Mouse (Mus musculus): ENCODE measurements around the gene Scn3a.

Gene Scn3a

DNA sequence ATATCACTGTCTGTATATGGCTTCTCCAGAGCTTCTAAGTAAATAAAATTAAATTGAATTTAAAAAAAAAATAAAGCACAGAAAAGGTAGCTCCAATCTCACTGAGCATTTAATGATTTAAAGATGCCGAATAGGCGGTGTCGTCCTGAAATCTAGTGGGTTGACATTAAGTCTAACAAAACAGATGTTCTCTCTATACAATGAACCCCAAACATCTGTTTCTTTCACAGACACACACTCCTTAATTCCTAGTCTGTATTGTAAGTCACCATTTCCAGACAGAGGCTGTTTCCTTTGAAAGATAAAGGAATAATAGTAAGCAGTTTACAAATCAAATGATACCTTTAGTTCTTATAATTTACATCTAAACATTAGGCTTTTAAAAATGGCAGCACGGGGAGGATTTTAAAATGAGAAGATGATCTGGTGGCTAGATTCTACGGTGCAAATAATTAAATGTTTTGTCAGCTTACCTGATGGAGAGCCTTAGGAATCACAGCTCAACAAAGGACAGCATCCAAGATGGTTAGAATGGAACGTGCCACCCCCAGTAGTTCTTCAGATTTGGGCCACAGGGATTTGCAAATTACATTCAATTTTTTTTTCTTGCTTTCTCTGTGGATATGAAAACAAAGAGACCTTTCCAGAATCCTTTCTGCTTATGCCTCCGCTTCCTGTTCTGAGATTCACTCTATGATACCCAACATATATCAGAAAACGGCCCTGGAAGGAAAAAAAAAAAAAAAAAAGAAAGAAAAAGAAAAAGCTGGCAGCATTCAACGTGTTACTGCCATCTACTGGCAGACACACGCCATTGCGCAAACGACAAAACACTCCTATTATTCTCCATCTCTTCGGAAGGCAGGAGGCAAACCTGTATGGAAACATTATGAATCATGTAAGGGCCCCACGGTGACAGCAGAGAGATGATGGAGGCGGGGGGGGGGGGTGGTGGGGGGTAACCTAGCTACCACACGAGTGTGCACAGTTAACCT, at the start of gene Scn3a:
Gene Scn3a, minus strand, starts transcription at position 835 of the 995 bp plus-strand sequence.
- H3K4me1 ChIP-seq (replicated peaks; ENCODE audit: low read depth, low read length), result peaks cover 18% of the 10 kb centered on the region
- TF ChIP-seq POU5F1 (IDR thresholded peaks at IDR 0.05; ENCODE audit: borderline replicate concordance, low read length), result no peak
- TF ChIP-seq CTCF (conservative IDR thresholded peaks at IDR 0.05; ENCODE audit: low read length), result peak; percentile 82
- no peak within 1 kb of the TSS for H3K4me3 ChIP-seq (replicated peaks; ENCODE audit: low read length)
- H3K27me3 ChIP-seq (ENCODE audit: insufficient read depth, low read length), result no peaks in the 10 kb centered on the region
- H3K36me3 ChIP-seq (ENCODE audit: insufficient read depth, low read length), result no peaks in the 10 kb centered on the region
- no peaks in the 10 kb centered on the region for H3K9me3 ChIP-seq (ENCODE audit: low read length)

- H3K4me3 ChIP-seq (replicated peaks; ENCODE audit: low read length), result no peak overlapping the region
- H3K27me3 ChIP-seq (ENCODE audit: insufficient read depth, low read length), result no peaks in the 10 kb centered on the region
- no peaks in the 10 kb centered on the region for H3K9me3 ChIP-seq (ENCODE audit: low read length)
These were observed 44.5 kb upstream of the Scn3a start for GRCm38 (mm10) chr2:65611887-65612286.

DNA sequence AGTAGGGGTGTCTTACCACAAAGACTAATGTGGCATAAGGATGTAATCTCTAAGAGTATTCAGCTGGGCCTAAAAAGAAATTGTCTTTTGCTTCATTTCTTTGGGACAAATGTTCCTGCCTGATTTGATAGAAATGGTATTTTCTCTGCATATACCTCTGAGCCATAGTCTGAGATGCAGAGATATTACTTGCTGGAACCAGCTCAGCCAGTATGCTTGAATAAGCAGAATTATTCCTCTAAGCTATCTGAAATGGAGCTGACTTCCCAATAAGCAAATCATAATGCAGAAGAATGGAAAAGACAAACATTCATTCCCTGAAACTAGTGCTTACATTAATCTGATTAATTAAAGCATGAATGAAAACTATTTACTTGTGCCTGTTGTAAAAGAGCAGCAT, 40.4 kb upstream of the Scn3a start:
- H3K9me3 ChIP-seq (ENCODE audit: low read length), result no peaks in the 10 kb centered on the region
- no peak for TF ChIP-seq NANOG (IDR thresholded peaks at IDR 0.05; ENCODE audit: borderline replicate concordance, low read length)
- no peak for TF ChIP-seq CTCF (conservative IDR thresholded peaks at IDR 0.05; ENCODE audit: low read length)
- TF ChIP-seq POU5F1 (IDR thresholded peaks at IDR 0.05; ENCODE audit: borderline replicate concordance, low read length), result no peak
- no peaks in the 10 kb centered on the region for H3K4me1 ChIP-seq (replicated peaks; ENCODE audit: low read depth, low read length)
- H3K27me3 ChIP-seq (ENCODE audit: insufficient read depth, low read length), result no peaks in the 10 kb centered on the region
- no peak overlapping the region for H3K4me3 ChIP-seq (replicated peaks; ENCODE audit: low read length)
- no peaks in the 10 kb centered on the region for H3K36me3 ChIP-seq (ENCODE audit: insufficient read depth, low read length)

More at GRCm38 (mm10) chr2:65611887-65612286, 44.5 kb upstream of the Scn3a start:
- TF ChIP-seq CTCF (conservative IDR thresholded peaks at IDR 0.05; ENCODE audit: low read length) (no peak), POU5F1 (IDR thresholded peaks at IDR 0.05; ENCODE audit: borderline replicate concordance, low read length) (no peak), NANOG (IDR thresholded peaks at IDR 0.05; ENCODE audit: borderline replicate concordance, low read length) (no peak)
- Histone ChIP-seq H3K4me1 (replicated peaks; ENCODE audit: low read depth, low read length) (0 out of 2 replicates have a peak, but pooled peaks cover 4% of the 10 kb centered on the region), H3K36me3 (ENCODE audit: insufficient read depth, low read length) (no peaks in the 10 kb centered on the region)

- TF ChIP-seq CTCF (conservative IDR thresholded peaks at IDR 0.05; ENCODE audit: low read length) (no peak), NANOG (IDR thresholded peaks at IDR 0.05; ENCODE audit: borderline replicate concordance, low read length) (no peak), POU5F1 (IDR thresholded peaks at IDR 0.05; ENCODE audit: borderline replicate concordance, low read length) (no peak)
- Histone ChIP-seq H3K36me3 (ENCODE audit: insufficient read depth, low read length) (no peaks in the 10 kb centered on the region), H3K27me3 (ENCODE audit: insufficient read depth, low read length) (no peaks in the 10 kb centered on the region), H3K4me1 (replicated peaks; ENCODE audit: low read depth, low read length) (no peaks in the 10 kb centered on the region), H3K9me3 (ENCODE audit: low read length) (peaks cover 14% of the 10 kb centered on the region), H3K4me3 (replicated peaks; ENCODE audit: low read length) (no peak overlapping the region)
These were observed 20.3 kb upstream of the Scn3a start for GRCm38 (mm10) chr2:65587679-65588078.

- no peak for TF ChIP-seq NANOG (IDR thresholded peaks at IDR 0.05; ENCODE audit: borderline replicate concordance, low read length)
- no peak for TF ChIP-seq POU5F1 (IDR thresholded peaks at IDR 0.05; ENCODE audit: borderline replicate concordance, low read length)
- no peak for TF ChIP-seq CTCF (conservative IDR thresholded peaks at IDR 0.05; ENCODE audit: low read length)
- H3K9me3 ChIP-seq (ENCODE audit: low read length), result no peaks in the 10 kb centered on the region
- H3K36me3 ChIP-seq (ENCODE audit: insufficient read depth, low read length), result no peaks in the 10 kb centered on the region
- peaks cover 18% of the 10 kb centered on the region for H3K4me1 ChIP-seq (replicated peaks; ENCODE audit: low read depth, low read length)
- no peak overlapping the region for H3K4me3 ChIP-seq (replicated peaks; ENCODE audit: low read length)
- H3K27me3 ChIP-seq (ENCODE audit: insufficient read depth, low read length), result no peaks in the 10 kb centered on the region
These were observed 498 bp upstream of the Scn3a start for GRCm38 (mm10) chr2:65567925-65568324.

- Histone ChIP-seq H3K4me1 (replicated peaks; ENCODE audit: low read depth, low read length) (peaks cover 18% of the 10 kb centered on the region), H3K27me3 (ENCODE audit: insufficient read depth, low read length) (no peaks in the 10 kb centered on the region), H3K9me3 (ENCODE audit: low read length) (no peaks in the 10 kb centered on the region), H3K4me3 (replicated peaks; ENCODE audit: low read length) (no peak overlapping the region), H3K36me3 (ENCODE audit: insufficient read depth, low read length) (no peaks in the 10 kb centered on the region)
- no peak for TF ChIP-seq NANOG (IDR thresholded peaks at IDR 0.05; ENCODE audit: borderline replicate concordance, low read length)
- no peak for TF ChIP-seq POU5F1 (IDR thresholded peaks at IDR 0.05; ENCODE audit: borderline replicate concordance, low read length)
- no peak for TF ChIP-seq CTCF (conservative IDR thresholded peaks at IDR 0.05; ENCODE audit: low read length)
These were observed 3.5 kb downstream of the Scn3a start for GRCm38 (mm10) chr2:65563898-65564297.

DNA sequence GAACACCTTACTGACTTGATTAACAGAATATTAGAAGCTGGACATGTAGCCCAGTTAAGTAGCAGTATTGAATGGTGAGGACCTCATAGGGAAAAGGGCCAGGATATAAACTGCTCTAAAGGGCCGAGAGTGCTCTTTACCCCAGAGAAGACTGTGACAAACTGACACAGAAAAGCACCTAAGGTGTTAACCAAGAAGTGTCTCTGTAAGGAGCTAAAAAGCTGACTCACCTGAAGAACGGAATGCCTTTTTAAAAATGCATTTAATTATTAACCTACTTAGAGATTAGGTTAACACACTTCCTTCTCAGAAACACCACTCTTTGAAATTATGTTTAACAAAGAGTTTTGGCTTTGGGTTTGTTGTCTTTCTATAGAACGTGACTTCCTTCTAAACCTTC, 9.7 kb downstream of the Scn3a start:
- TF ChIP-seq CTCF (conservative IDR thresholded peaks at IDR 0.05; ENCODE audit: low read length) (no peak), POU5F1 (IDR thresholded peaks at IDR 0.05; ENCODE audit: borderline replicate concordance, low read length) (no peak), NANOG (IDR thresholded peaks at IDR 0.05; ENCODE audit: borderline replicate concordance, low read length) (no peak)
- Histone ChIP-seq H3K4me3 (replicated peaks; ENCODE audit: low read length) (no peak overlapping the region), H3K36me3 (ENCODE audit: insufficient read depth, low read length) (no peaks in the 10 kb centered on the region), H3K4me1 (replicated peaks; ENCODE audit: low read depth, low read length) (peaks cover 10% of the 10 kb centered on the region), H3K27me3 (ENCODE audit: insufficient read depth, low read length) (no peaks in the 10 kb centered on the region), H3K9me3 (ENCODE audit: low read length) (no peaks in the 10 kb centered on the region)

GRCm38 (mm10) chr2:65554662-65555061, 12.8 kb downstream of the Scn3a start:
- H3K4me1 ChIP-seq (replicated peaks; ENCODE audit: low read depth, low read length), result peaks cover 28% of the 10 kb centered on the region
- H3K9me3 ChIP-seq (ENCODE audit: low read length), result no peaks in the 10 kb centered on the region
- no peak for TF ChIP-seq NANOG (IDR thresholded peaks at IDR 0.05; ENCODE audit: borderline replicate concordance, low read length)
- no peak for TF ChIP-seq CTCF (conservative IDR thresholded peaks at IDR 0.05; ENCODE audit: low read length)
- TF ChIP-seq POU5F1 (IDR thresholded peaks at IDR 0.05; ENCODE audit: borderline replicate concordance, low read length), result no peak

More at GRCm38 (mm10) chr2:65554662-65555061, 12.8 kb downstream of the Scn3a start:
- Histone ChIP-seq H3K36me3 (ENCODE audit: insufficient read depth, low read length) (no peaks in the 10 kb centered on the region), H3K27me3 (ENCODE audit: insufficient read depth, low read length) (no peaks in the 10 kb centered on the region), H3K4me3 (replicated peaks; ENCODE audit: low read length) (no peak overlapping the region)

Data from E14TG2a.4 (cell line).